Mouse (Mus musculus) forebrain, embryonic 11.5 days (tissue): Measurements from ENCODE around the gene Wasf2. TPM values are rescaled to one million over a fixed set of nuclear protein-coding genes. Genes with fewer than 3 reads are reported as not detected.

Experiments used
- ATAC-seq: fragments of 200-750 bp; cut with Nextera tagmentation; replicated peaks from 2 replicates; pipeline ENCODE4 v1.8.0; 2017; ENCODE audit warnings: moderate TSS enrichment; ENCODE audit not compliant: low FRiP score
- DNase-seq: peaks from one replicate; pipeline ENCODE4 v3.0.0-alpha.2; 2017; ENCODE audit warnings: low spot score
- H3K27ac ChIP-seq: fragments of 300-500 bp; sonication (generic); 2 replicates; pipeline ENCODE4 v1.5.1; 2014; ENCODE audit warnings: low read depth, low read length
- H3K27me3 ChIP-seq: fragments of 300-500 bp; sonication (generic); 2 replicates; pipeline ENCODE4 v1.6.1; 2014; ENCODE audit warnings: mild to moderate bottlenecking, low read length, mixed read lengths; ENCODE audit not compliant: control insufficient read depth, insufficient read depth
- H3K36me3 ChIP-seq: fragments of 300-500 bp; sonication (generic); 2 replicates; pipeline ENCODE4 v1.6.1; 2014; ENCODE audit warnings: mild to moderate bottlenecking, low read length, moderate library complexity, mixed read lengths; ENCODE audit not compliant: control insufficient read depth, insufficient read depth
- H3K4me1 ChIP-seq: fragments of 300-500 bp; sonication (generic); replicated peaks from 2 replicates; pipeline ENCODE4 v1.6.1; 2014; ENCODE audit warnings: low read length, mixed read lengths; ENCODE audit not compliant: control insufficient read depth, insufficient read depth
- H3K4me2 ChIP-seq: fragments of 300-500 bp; sonication (generic); 2 replicates; pipeline ENCODE4 v1.6.1; 2014; ENCODE audit warnings: low read depth, mild to moderate bottlenecking, low read length, moderate library complexity, mixed read lengths; ENCODE audit not compliant: severe bottlenecking
- H3K4me3 ChIP-seq: fragments of 300-500 bp; sonication (generic); 2 replicates; pipeline ENCODE4 v1.5.1; 2014; ENCODE audit warnings: low read depth, low read length
- H3K9ac ChIP-seq: fragments of 300-500 bp; sonication (generic); 2 replicates; pipeline ENCODE4 v1.6.1; 2014; ENCODE audit warnings: low read length
- H3K9me3 ChIP-seq: fragments of 300-500 bp; sonication (generic); 2 replicates; pipeline ENCODE4 v1.6.1; 2016; ENCODE audit warnings: low read length, mixed read lengths; ENCODE audit not compliant: control insufficient read depth
- WGBS: fragments of 180-500 bp; shearing (Covaris S2); extraction: QIAGEN DNeasy Blood & Tissue Kit; methylation state at CpG from one replicate; pipeline ENCODE4 v1.1.7; 2014; 5-methylcytosine and 5-hydroxymethylcytosine counted together
- polyA plus RNA-seq: library from polyadenylated mRNA; unstranded; fragments of >200 nt; fragmentation: Nextera tagmentation; extraction: Ambion mirVana; gene quantifications from 2 replicates; pipeline ENCODE4 v1.2.1, GENCODE M21; 2014

The Wasf2 gene
- polyA plus RNA-seq, 1 experiment from 2014 or later = 28.8 TPM

GRCm38 (mm10) chr4:133127894-133128293, 2.4 kb upstream of the Wasf2 start:
- WGBS = 80% methylated on average over 4 of the region's 4 CpGs
- Histone ChIP-seq H3K36me3 (no peaks in the 10 kb centered on the region), H3K4me3 (no peak overlapping the region), H3K9me3 (no peaks in the 10 kb centered on the region), H3K27me3 (no peaks in the 10 kb centered on the region), H3K27ac (no peak overlapping the region), H3K4me1 (peaks cover 7% of the 10 kb centered on the region; the same call in 1 of the 2 replicates), H3K9ac (no peak overlapping the region), H3K4me2 (no peak overlapping the region)
- DNase-seq (no peak), ATAC-seq (no peak)

GRCm38 (mm10) chr4:133129391-133129790, 914 bp upstream of the Wasf2 start:
- H3K27ac ChIP-seq = no peak overlapping the region
- H3K27me3 ChIP-seq = no peaks in the 10 kb centered on the region
- DNase-seq (no peak), ATAC-seq (no peak)
- H3K36me3 ChIP-seq = no peaks in the 10 kb centered on the region
- peaks cover 7% of the 10 kb centered on the region; the same call in 1 of the 2 replicates for H3K4me1 ChIP-seq
- peak overlapping the region; percentile 84 for H3K9ac ChIP-seq
- H3K4me2 ChIP-seq = peak overlapping the region; percentile 64
- H3K4me3 ChIP-seq = peak overlapping the region; percentile 97
- WGBS = 34% methylated on average over 11 of the region's 11 CpGs
- no peaks in the 10 kb centered on the region; the same call in 1 of the 2 replicates for H3K9me3 ChIP-seq

GRCm38 (mm10) chr4:133130890-133131741, 811 bp downstream of the Wasf2 start:
- Histone ChIP-seq H3K9me3 (no peaks in the 10 kb centered on the region; the same call in 1 of the 2 replicates), H3K4me2 (peak overlapping the region; percentile 64), H3K4me3 (peak overlapping the region; percentile 97), H3K4me1 (peaks cover 7% of the 10 kb centered on the region; the same call in 1 of the 2 replicates), H3K27me3 (no peaks in the 10 kb centered on the region), H3K9ac (peak overlapping the region; percentile 84), H3K36me3 (no peaks in the 10 kb centered on the region), H3K27ac (peak overlapping the region; percentile 37; the same call in 1 of the 2 replicates)
- DNase-seq = peak; percentile 55
- ATAC-seq = peak; percentile 35; the same call in 1 of the 2 replicates
- whole genome bisulfite sequencing = 6% methylated on average over 17 of the region's 17 CpGs

- no peak for DNase-seq
- Histone ChIP-seq H3K27me3 (no peaks in the 10 kb centered on the region), H3K27ac (peak overlapping the region; percentile 42; the same call in 1 of the 2 replicates), H3K4me1 (peaks cover 7% of the 10 kb centered on the region; the same call in 1 of the 2 replicates), H3K9ac (peak overlapping the region; percentile 84), H3K4me3 (peak overlapping the region; percentile 97), H3K36me3 (no peaks in the 10 kb centered on the region), H3K4me2 (peak overlapping the region; percentile 64), H3K9me3 (no peaks in the 10 kb centered on the region; the same call in 1 of the 2 replicates)
- 32% methylated on average over 6 of the region's 6 CpGs for WGBS
- no peak for ATAC-seq
Observed at GRCm38 (mm10) chr4:133132027-133132426, 1.7 kb downstream of the Wasf2 start.

GRCm38 (mm10) chr4:133136946-133137345, 6.6 kb downstream of the Wasf2 start:
- 79% methylated on average over 1 of the region's 1 CpGs for WGBS
- H3K27ac ChIP-seq = no peak overlapping the region
- no peak overlapping the region for H3K4me3 ChIP-seq
- H3K27me3 ChIP-seq = no peaks in the 10 kb centered on the region
- no peaks in the 10 kb centered on the region for H3K36me3 ChIP-seq
- no peak overlapping the region for H3K9ac ChIP-seq
- H3K9me3 ChIP-seq = no peaks in the 10 kb centered on the region; the same call in 1 of the 2 replicates
- H3K4me2 ChIP-seq = no peak overlapping the region
- H3K4me1 ChIP-seq = peaks cover 3% of the 10 kb centered on the region; the same call in 1 of the 2 replicates
- ATAC-seq (no peak), DNase-seq (no peak)

- WGBS = 91% methylated on average over 4 of the region's 4 CpGs
- Histone ChIP-seq H3K27me3 (no peaks in the 10 kb centered on the region), H3K9ac (no peak overlapping the region), H3K27ac (no peak overlapping the region), H3K4me3 (no peak overlapping the region), H3K4me1 (no peaks in the 10 kb centered on the region), H3K4me2 (no peak overlapping the region), H3K36me3 (no peaks in the 10 kb centered on the region), H3K9me3 (no peaks in the 10 kb centered on the region; the same call in 1 of the 2 replicates)
- ATAC-seq = no peak
- no peak for DNase-seq
Observed at GRCm38 (mm10) chr4:133138971-133139370, 8.7 kb downstream of the Wasf2 start.

- no peak overlapping the region for H3K27ac ChIP-seq
- 93% methylated on average over 5 of the region's 5 CpGs for WGBS
- DNase-seq (no peak), ATAC-seq (no peak)
- H3K4me3 ChIP-seq = no peak overlapping the region
- H3K4me2 ChIP-seq = no peak overlapping the region
- no peaks in the 10 kb centered on the region for H3K9me3 ChIP-seq
- H3K4me1 ChIP-seq = peaks cover 6% of the 10 kb centered on the region; the same call in 1 of the 2 replicates
- H3K27me3 ChIP-seq = no peaks in the 10 kb centered on the region
- no peak overlapping the region for H3K9ac ChIP-seq
- H3K36me3 ChIP-seq = no peaks in the 10 kb centered on the region
Observed at GRCm38 (mm10) chr4:133155006-133155405, 24.7 kb downstream of the Wasf2 start.

GRCm38 (mm10) chr4:133155726-133156125, 25.4 kb downstream of the Wasf2 start:
- Histone ChIP-seq H3K36me3 (peaks cover 2% of the 10 kb centered on the region; the same call in 1 of the 2 replicates), H3K27me3 (no peaks in the 10 kb centered on the region), H3K4me1 (peaks cover 6% of the 10 kb centered on the region; the same call in 1 of the 2 replicates), H3K4me2 (no peak overlapping the region), H3K4me3 (no peak overlapping the region), H3K9ac (no peak overlapping the region), H3K27ac (no peak overlapping the region), H3K9me3 (no peaks in the 10 kb centered on the region)
- ATAC-seq = no peak
- WGBS = 91% methylated on average over 6 of the region's 6 CpGs
- no peak for DNase-seq
